Mouse (Mus musculus) brain, embryonic 18.5 days (tissue): ENCODE data around the gene Osr1.

Experiments
- DNase-seq: peaks from one replicate; pipeline ENCODE4 v3.0.0-alpha.2; 2012; ENCODE audit warnings: low read depth, low spot score

The Osr1 gene

GRCm38 (mm10) chr12:9585085-9585453 lies 15.2 kb downstream of the Osr1 start:
- no peak for DNase-seq

- no peak for DNase-seq
Observed at GRCm38 (mm10) chr12:9587732-9588131, 17.8 kb downstream of the Osr1 start.

- no peak for DNase-seq
Observed at GRCm38 (mm10) chr12:9589561-9590134, 19.7 kb downstream of the Osr1 start.

- no peak for DNase-seq
Observed at GRCm38 (mm10) chr12:9591141-9591540, 21.2 kb downstream of the Osr1 start.

- DNase-seq, result no peak
Observed at GRCm38 (mm10) chr12:9598219-9598618, 28.3 kb downstream of the Osr1 start.
